Mouse (Mus musculus) heart, postnatal 0 days (tissue): ENCODE data around the gene Zmym4.

Experiments
- CTCF ChIP-seq: IDR thresholded peaks from 2 replicates; pipeline ENCODE4 v1.5.1; 2016; ENCODE audit warnings: antibody characterized with exemption, control low read depth, low read depth
- EP300 ChIP-seq: IDR thresholded peaks from 2 replicates; pipeline ENCODE4 v1.6.1; 2016; ENCODE audit warnings: antibody characterized with exemption, low read depth

DNA sequence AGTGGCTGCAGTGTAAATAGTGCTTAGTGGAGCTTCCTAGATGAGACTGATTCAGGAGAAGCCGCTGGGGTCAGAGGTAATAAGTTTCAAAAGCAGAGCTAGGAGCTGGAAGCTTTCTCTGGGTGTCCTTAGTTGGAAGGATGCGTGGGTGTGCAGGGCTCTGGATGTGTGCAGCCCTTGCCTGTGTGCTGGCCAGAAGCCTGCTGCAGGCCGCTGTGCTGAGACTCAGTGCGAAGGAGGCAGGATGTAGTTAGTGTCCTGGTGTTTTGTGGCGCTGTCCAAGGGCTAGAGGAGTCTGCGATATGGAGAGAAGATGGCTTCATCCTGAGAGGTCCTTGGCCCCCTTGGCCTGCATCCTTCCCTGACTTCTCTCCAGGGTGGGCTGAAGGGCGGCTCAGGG, 129.1 kb downstream of the Zmym4 start:
- TF ChIP-seq CTCF (no peak), EP300 (no peak)
